In the genomic region with DNA sequence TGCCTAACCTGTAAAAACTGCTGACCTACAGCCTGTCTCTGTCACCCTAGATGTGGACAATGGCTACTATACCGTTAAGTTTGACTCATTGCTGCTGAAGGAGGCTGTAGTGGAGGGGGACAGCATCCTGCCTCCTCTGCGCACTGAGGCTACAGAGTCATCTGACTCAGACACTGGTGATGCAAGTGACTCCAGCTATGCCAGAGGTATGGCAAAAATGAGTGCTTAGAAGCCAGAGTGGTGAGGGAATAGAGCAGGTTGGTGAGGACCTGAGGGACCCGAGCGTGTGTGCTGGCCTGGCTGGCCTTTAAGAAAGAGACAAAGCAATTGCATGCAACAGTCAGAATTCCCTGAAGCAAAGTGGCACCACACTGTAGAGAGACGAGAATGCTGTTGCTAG, we compare ENCODE assay signal across 24 mouse cellular contexts.
"Had no signal": no experiment of that assay in that cellular context is flagged by ENCODE, and none has a peak within 500 bp of the region (broad histone marks: within the 10 kb centered on the region; RNA-seq: fewer than 3 reads in every experiment).

No protein-coding gene starts in this region.

- H3K4me3 ChIP-seq: gastrocnemius, adult 2 months; heart, embryonic 10.5 days; heart, embryonic 12.5 days; hindbrain, embryonic 10.5 days; hindbrain, embryonic 12.5 days; intestine, embryonic 15.5 days; layer of hippocampus, adult 2 months; left cerebral cortex, adult 2 months; limb, embryonic 13.5 days; limb, embryonic 15.5 days; liver, embryonic 12.5 days had no signal

- H3K27me3 ChIP-seq: heart, embryonic 12.5 days; hindbrain, embryonic 12.5 days; intestine, embryonic 15.5 days; limb, embryonic 13.5 days; limb, embryonic 15.5 days; liver, embryonic 12.5 days had no signal

- ATAC-seq: hindbrain, embryonic 16.5 days; inflammation-experienced regulatory T-cells, adult 6 months; intestine, embryonic 15.5 days; intestine, postnatal 0 days; liver, embryonic 12.5 days had no signal

- H3K4me1 ChIP-seq: heart, embryonic 10.5 days; hindbrain, embryonic 10.5 days; hindbrain, embryonic 12.5 days; intestine, embryonic 15.5 days; limb, embryonic 13.5 days; limb, embryonic 15.5 days had no signal

- H3K27ac ChIP-seq: gastrocnemius, adult 2 months; heart, embryonic 10.5 days; hindbrain, embryonic 10.5 days; hindbrain, embryonic 12.5 days; hindbrain, embryonic 14.5 days; intestine, embryonic 15.5 days; layer of hippocampus, adult 2 months; left cerebral cortex, adult 2 months; limb, embryonic 13.5 days; limb, embryonic 15.5 days; liver, embryonic 12.5 days had no signal

- DNase-seq: gastrocnemius, adult 2 months; gastrocnemius, postnatal 10 days; gastrocnemius, postnatal 25 days; heart, postnatal 10 days; heart, postnatal 4 days; kidney, adult 18-20 months; kidney, adult 8-10 months; kidney, postnatal 10 days; kidney, postnatal 25 days; kidney, postnatal 4 days had no signal
